Mouse (Mus musculus): ENCODE measurements around the gene Bicra.

DNA sequence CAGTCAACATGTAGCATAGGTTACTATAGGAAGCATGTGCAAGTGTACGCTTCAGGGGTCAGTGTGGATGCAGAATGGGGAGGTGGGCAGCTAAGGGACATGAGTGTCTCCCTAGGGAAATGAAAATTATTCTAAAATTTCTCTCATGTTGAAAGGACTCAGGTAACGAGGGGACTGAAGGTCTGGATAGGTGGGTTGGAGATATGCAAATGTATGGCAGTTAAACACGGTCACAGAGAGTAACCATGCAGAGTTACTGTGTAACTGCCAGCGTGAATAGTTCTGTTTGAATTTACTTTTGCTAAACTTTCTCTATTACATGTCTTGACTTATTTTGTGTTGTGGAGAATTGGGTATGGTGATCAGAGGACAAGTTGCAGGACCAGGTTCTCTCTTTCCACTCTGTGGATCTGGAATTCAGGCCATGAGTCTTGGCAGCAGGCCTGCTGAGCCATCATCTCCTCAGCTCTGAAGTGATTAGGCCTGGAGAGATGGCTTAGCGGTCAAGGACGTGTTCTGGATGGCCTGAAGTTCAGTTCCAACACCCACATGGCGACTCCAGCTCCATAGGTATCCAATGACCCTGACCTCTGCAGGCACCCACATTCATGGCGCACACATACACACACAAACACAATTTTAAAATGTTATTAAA, 33.1 kb downstream of the Bicra start:
- TF ChIP-seq CTCF (IDR thresholded peaks at IDR 0.05; ENCODE audit: low read depth, low read length) = no peak
- TF ChIP-seq TAL1 (conservative IDR thresholded peaks at IDR 0.05; ENCODE audit: low read depth, low read length) = no peak
